Mouse (Mus musculus) lung, postnatal 4 days (tissue): ENCODE measurements around the gene Ermard.

Experiments used
- DNase-seq, 2 experiments: peaks; one replicate each; pipeline ENCODE4 v3.0.0; 2021

Ermard gene

DNA sequence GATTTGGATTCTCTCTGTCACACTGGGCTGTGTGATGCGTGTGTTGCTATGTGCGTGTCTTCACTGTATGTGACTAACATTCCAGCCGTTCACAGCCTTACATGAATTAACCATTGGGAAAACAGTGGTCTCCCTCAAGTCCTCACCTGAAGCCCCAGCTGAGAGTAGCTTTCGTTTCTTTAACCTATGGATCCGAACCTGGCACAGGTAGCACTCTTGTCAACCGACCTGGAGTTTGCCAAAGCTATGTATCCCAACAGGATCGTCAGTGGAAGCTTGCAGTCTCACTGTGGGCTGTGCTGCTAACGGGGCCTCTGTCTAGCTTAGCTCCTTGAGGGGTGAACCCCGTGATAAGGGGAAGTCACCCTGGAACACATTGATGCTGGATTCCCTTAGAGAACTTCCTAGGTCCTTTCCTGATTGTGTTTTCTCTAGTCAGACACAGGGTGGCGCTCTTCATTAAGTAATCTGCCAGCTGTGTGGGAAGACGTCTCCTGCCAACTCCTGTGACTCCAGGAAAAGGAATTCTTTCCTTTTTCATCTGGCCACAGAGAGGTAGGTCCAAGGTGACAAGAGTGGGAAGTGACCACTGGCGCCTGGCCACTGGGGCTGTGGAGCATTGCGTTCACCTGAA is 24.5 kb downstream of the Ermard start:
- DNase-seq, result peak; percentile 59 to 78

DNA sequence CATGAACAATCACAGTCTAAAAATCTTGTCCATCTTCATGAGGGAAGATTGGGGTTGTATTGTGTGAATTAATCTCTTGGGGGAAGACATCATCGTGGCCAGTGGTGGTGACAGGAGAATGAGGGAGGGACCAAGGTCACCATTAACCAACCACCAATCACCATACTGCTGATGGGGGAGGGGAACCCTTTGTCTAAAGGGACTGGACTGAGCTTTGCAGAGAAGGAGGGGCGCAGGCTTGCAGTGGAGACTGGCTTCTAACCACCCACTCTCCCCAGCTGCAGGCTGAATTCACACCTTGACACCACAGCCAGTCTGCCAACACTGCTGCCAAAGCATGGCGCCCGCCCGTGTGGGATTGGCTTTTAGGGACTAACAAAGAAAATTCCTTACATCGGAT is 25.1 kb downstream of the Ermard start:
- DNase-seq, result no peak

DNA sequence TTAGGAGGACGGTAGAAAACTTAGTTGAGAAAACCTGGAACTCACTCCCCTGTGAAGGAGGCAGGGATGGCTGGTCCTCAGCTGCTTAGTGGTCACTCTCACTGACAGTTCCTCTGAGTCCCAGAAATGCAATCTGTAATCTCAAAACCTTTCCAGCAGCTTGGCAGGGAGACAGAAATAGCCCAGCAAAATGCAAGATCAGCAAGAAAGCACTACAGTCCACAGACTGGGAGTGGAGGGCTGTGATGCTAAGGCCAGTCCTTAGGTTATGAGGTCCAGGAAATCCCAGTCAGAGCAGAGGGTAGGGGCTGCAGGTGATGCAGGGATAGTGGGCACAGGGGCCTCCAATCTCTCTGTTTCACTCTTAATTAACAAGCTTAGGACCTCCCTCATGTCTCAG is 25.9 kb downstream of the Ermard start:
- DNase-seq, result no peak

DNA sequence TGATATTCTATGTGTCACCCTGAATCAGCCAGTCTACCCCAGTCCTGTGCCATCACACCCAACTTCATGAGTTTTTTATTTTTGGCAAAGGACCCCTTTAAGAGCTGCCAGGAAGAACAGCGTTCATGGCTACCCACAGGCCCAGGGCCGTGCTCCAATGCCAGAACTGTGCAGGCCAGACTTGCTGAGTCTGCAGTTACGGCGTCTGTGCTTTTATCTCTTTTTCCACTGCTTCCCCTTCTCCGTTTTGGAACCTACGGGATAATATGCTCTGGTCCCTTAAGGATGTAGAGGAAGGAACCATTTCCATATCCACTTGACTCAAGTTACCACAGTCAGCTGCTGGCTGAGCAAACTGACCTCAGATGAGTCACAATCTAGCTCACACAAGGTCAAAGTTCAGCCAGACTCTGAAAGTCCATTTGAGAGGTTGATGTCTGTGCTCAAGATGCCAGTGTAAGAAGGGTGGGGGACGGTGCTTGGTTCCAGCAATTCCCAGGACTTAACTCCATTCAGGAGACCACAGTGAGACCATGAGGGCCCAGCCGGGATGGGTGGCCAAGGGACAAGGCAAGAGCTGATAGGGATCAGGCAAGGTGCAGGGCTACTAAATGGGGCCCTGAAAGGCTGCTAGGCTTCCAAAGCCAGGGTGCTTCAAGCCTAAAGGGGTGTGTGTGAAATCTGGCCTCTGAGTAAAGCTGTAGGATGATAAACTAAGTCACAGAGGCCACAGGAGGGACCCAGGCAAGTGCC is 27.2 kb downstream of the Ermard start:
- DNase-seq, result no peak

DNA sequence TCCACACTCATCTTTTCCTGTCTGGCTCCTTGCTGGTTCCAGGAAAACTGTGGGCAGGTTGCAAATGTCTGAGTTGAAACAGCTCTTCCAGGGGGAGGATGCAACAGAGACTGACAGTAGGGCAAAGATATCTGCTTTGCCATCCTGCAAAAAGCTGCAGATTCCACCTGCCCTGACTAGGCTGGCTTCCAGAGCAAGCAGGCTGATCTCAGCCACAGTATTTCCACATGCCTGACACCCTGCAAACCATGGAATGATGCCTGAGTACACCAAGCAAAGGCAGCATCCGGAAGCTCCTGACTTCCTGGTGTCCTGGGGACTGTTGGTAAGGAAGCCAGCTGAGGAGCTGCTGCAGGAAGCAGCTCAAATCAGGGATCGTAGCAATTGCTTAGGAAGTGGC is 28.1 kb downstream of the Ermard start:
- peak; percentile 22 to 62 for DNase-seq

DNA sequence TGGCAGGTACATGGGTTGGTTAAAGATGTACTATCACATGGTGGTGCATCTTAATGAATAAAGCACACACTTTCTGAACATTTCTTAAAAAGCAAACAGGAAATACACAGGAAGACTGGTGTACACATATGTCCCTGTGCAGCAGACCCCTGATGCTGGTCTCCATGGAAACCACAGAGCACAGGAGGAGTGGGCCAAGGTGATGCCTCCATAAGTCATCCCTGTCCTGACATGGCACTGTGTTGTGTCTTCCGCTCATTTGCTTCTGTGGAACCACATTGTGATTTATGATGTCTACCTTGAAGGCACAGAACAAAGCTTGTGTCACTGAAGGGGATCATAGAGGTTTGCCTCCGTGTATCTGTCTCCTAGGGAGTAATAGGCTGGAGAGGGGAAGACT is 31.2 kb downstream of the Ermard start:
- DNase-seq, result no peak

DNA sequence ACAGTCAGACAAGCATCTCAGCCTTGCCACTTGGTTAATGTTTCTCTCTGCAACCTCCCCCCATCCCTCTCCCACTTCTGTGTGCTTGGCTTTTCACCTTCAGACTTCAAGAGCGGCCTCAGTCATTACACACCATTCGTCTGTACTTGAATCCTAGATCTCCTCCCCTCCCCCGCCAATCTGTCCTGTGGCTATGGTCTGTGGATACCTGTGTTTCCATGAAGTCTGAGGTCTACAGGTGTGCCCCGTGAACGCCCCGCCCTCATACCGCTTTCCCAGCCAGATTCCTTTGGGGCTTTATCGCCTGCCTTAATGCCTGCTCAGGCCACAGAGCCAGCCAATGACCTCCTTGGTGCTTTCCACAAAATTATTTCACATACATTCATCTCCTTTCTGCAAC is 34.0 kb downstream of the Ermard start:
- no peak for DNase-seq

DNA sequence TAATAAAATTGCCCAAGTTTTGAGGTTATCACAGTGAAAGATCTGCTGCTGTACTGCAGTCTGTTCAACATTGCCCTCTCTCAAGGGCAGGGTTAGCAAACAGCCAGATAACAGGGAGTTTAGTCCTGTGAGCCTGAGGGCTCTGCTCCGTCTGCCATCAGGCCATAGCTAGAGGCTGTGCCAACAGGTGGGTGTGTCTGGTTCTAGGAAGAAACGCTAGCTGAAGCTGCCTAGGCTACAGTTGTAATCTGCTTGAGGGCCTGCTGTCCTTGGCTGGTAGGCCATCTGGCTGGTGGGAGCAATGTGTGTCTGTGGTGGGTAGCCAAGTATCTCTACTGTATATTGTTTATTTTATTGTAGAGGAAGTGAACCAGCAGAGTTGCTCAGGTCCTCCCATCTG is 36.5 kb downstream of the Ermard start:
- DNase-seq, result no peak

DNA sequence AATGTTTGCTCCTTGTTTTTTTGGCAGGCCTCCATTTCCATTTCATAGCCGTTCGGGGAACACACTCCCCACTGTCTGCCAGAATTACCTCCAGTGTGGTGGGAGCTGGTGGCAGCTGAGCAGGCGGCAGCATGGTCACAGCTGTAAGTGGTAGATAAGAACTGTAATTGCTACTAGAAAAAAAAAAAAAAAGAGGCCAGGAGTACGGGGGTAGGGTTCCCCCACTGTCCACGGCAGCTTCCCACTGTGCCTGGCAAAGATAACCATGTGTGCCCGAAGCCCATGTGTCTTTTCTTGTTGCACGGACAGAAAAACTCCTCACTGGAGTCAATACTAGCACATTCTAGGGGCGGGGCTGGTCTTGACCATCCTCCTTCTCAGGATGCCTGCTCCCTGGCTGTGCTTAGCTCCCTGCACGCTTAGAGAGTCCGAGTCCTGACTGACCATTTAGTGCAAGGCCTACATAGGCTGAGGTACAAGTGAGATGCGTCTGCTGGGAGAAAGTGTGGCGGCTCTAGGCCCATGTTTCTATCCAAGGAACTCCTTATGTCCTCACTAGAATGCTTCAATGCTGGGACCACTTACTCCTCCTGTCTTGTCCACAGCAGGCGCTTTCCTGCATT is 43.3 kb downstream of the Ermard start:
- DNase-seq, result no peak

DNA sequence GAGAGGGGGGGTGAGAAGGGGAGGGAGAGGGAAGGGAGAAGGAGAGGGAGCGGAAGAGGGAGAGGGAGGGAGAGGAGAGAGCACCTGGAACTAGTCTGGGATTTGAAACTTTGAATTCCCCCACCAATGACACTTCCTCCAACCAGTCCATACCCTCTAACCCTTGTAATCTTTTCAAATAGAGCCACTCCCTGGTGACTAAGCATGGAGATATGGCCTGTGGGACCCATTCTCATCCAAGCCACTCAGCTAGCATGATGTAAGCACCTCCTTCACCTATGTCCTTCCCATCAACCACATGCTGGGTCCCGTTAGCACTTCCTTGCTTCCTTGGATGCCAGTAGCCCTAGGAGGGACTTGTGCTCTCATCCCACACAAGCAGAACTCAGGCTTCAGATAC is 44.0 kb downstream of the Ermard start:
- no peak for DNase-seq

DNA sequence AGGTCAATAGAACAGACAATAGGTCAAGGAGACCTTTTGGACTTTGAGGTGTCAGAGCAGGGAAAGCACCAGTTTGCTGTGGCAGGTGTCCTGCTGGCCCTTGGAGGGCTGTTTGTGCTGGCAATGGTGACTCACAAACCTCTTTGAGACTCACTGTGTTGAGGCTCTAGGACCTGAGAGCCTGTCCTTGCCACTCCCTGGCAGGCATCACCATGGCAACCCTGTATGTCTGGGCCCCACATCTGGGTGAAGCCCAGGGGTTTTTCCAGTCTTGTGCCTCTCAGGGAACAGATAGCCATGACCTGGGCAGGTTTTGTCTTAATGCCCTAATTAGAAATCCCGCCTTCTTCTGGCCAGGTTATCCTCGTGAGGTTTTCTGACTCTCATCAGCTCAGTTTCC is 47.2 kb downstream of the Ermard start:
- DNase-seq, result no peak

DNA sequence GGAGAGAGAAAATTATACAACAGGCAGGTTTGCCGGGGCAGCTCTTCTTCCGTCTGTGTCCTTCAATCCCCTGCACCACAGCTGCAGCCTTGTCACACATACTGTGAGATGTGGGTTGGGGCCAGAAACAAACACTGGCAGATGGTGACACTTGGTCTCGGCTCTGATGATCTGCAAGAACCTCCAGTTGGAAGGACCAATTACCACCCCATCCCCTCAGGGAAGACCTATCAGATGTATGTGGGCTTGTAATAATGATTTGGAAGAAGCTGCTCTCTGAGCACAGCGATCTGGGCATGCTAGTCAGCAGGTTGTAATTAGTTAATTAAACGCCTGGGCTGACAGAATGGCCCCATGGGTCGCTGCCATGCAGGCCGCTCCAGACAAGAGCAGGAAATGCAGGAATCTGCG is 47.6 kb downstream of the Ermard start:
- no peak for DNase-seq

DNA sequence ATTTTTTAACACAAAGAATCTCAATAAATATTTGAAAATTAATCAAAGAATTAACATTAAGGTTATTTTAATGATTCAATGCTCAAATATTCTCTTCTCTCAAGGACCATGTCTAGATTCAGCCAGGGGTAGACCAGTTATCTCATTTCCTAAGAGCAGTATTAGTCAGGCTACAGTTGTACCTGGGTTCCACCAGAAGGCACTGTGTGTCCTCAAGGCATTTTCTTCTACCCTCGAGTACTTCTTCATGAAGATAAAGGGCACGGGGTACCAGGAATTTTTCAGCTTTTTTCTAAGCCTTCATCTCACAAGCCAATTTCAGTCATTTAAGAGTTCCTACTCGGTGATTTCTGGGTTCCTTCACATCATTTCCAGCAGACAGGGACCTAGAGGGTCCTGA is 50.7 kb downstream of the Ermard start:
- DNase-seq, result no peak

DNA sequence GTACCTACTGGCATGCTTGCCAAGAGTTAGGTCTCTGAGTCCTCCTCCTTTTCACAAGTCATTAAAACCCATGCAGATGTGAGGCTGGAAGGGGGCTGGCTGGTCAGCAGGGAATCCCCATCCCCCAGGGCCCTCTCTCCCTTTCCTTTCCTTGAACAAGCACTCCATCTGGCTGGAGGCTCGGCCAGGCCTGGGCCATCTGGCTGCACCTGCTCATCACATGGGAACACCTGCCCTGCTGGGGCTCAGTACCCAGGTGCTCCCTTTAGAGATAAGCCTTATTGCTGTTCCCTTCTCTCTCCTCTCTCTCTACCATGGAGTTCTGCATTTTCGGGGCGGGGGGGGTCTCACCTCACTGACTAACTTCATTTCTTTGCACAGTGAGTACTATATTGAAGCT is 52.5 kb downstream of the Ermard start:
- no peak for DNase-seq

DNA sequence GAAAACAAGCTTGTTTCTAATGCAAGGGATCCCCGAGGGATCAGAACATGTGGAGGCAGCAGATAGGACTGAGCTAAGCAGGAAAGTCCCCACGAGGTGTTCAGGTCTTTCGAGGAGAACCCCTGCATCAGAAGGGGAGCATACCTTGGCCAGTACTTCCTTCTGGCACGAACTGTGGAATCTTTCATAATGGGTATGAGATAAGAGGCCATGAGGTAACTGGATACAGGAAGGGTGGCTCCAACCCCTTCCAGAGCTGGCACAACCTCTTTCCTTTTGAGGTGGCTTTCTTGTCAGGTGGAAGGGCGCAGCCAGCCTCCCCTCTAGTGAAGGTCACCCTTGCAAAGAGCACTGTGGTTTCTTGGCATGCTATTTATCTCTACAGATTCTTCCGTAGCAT is 55.8 kb downstream of the Ermard start:
- no peak for DNase-seq

DNA sequence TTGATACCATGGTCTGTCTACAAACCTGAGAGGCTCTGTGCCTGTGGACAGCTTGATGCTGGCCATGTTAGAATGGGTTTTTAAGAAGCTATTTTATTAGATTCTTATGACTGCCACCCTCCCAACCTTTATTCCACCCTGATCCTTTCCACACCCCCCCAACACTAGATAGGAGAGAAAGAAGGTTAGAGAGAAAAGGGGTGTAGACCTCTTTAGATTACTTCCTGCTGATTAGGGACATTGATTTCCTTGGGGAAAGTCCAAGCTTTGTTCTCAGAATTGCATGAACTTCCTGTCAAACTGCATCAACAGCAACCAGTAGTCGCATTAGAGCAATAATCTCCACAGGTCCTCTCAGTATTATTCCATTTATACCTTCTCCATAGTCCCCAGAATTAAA is 57.7 kb downstream of the Ermard start:
- no peak for DNase-seq

DNA sequence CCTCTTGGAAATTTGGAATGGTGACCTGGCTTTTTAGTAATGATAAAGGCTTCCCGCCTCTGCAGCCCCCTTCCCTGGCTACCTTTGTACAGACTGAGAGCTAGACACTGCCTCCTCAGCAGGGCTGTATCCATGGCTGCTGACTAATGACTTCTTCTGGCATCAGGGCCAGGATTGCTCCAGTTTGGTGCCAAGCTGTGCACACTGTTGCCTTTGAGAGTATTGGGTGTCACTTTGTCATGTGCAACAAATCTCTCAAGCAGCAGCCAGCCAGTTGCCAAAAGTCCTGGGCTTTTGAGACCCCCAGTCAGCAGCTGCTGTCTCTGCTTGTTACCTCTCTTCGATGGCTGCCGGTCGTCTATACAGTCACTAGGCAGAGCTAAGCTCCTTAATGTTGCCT is 60.3 kb downstream of the Ermard start:
- DNase-seq, result no peak

DNA sequence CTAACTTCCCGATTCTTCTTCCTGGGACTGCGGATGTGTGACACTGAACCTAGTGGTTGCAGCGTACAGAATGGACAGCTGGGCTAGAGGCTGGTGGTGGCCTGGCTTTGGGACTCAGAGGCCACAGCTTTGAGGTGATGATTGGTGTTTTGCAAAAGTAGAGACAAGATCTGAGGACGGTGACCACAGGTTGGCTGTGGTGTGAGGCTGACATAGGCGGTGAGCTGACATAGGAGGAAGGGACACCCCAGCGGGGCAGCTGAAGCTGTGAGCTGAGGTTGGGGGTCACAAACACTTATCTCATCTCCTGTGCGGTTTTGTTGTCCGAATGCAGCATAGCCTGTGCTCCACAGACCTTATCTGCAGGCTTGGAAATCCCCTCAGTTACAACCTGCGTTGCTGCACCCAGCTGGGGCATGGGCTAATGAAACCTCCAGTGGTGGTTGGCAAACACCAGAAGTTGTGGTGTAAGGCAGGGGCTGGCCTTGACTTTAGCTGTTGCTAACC is 66.2 kb downstream of the Ermard start:
- DNase-seq, result no peak

DNA sequence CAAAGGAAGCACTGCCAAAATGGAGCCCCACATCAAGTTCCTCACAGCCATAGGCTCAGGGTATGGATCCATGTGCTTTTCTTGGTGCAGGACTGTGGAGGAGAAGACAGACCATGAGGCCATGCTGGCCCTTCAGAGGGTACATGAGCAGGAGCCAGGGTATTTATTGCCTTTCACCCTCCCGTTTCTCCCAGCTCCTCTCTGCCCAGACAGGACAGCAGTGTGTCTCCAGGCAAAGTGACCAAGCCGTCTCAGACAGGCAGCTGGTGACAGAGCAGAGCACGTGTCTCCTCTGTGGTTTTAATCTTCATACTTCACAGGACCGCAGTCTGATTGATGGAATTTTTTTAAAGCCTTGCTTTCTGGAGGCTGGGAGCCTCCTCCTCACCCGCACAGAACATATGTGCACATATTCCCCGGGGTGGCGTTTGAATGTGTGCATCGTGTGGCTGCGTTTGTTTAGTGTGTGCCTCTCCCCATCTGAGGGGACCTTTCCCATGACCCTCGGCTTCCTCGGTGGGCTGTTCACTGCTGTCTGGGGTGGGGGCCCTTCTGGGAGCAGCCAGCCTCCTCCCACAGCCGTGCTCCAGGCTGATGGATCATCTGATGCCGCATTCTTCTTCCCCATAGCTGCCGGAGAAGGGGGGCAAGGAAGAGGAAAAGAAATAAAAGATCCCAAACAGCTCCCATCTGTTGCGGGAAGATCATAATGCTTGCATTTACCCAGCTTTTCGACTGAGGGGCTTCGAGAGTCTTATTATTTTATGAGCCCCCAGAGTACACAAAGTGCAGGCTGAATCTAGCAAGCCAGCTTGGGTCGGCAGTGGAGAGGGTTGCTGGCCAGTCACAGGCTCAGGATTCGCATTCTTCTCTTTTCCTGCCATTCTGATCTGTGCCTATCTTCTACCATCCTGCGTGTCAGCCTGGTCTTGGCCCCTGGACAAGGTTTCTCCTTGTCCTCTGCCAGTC is 67.7 kb downstream of the Ermard start:
- peak; percentile 10 to 61 for DNase-seq

DNA sequence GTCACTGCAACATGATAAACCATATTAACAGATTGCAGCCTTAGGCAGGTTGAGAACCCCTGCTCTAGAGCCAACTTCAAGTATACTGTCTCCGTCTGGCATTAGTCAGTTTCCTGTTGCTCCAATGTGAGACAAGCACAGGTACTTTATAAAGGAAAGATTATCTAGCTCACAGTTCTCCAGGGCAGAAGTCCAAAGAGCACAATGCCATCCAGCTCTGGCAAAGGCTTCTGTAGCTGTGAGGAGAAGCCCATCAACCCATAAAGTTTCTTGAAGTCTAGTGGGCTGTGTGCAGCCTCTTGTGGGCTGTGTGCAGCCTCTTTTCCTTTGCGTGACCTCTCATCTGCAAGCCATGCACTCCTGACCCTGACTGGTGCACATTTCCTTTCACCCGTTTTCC is 74.5 kb downstream of the Ermard start:
- DNase-seq, result no peak

DNA sequence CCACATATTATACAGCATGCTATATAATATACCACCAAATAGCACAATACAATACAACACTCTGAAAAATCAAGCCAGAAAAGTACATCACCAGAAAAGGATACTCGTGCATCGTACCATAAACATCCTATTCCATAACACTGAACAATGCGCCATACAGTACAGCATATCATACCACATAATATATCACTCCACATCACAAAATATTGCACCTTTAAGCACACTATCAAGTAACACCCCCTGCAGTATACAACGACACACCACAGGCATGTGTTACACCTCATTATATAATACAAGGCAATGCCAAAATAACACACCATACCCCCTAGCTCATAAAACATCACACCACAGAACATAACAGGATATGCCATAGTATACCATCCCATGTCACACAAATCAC is 79.1 kb downstream of the Ermard start:
- DNase-seq, result no peak

DNA sequence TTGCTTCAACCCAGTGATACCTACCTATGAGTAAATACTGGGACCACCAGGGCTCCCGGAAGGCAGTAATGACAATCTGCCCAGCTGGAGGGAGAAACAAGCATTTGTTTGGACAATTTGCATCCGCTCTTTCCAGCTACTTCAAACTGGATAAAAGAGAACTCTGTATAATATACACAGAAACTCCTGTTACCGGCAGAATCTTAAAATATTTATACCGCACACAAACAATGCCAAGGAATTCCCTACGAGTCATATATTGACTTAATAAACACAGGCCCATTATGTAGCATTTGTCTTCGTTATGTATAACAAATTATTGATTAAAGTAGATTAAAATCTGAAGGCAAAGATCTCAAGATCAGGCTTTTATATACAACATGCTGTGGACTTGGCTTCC is 79.6 kb downstream of the Ermard start:
- peak in 1 of 2 experiments; percentile 28 for DNase-seq
